Mouse (Mus musculus): ENCODE measurements around the gene Avpr1b. TPM values are rescaled to one million over a fixed set of nuclear protein-coding genes. Genes with fewer than 3 reads are reported as not detected.
"Not testable (repeated sequence)": the region's sequence is repeated elsewhere in the genome, so short reads cannot be mapped to it uniquely, and the experiment has no call there.

Avpr1b gene
- polyA plus RNA-seq, 1 experiment from 2014 or later, result not detected

GRCm38 (mm10) chr1:131624175-131624835 is 25.3 kb downstream of the Avpr1b start:
- 83% methylated on average over 3 of the region's 3 CpGs for WGBS
- Histone ChIP-seq H3K9ac (no peak overlapping the region), H3K4me1 (no peaks in the 10 kb centered on the region), H3K4me3 (no peak overlapping the region), H3K27me3 (replicated peaks) (no peaks in the 10 kb centered on the region), H3K36me3 (no peaks in the 10 kb centered on the region), H3K27ac (no peak overlapping the region), H3K4me2 (replicated peaks) (no peak overlapping the region), H3K9me3 (peaks cover 5% of the 10 kb centered on the region; the same call in 1 of the 2 replicates)
- no peak for ATAC-seq (ENCODE audit: low FRiP score, low read depth)

GRCm38 (mm10) chr1:131626200-131626599 is 27.2 kb downstream of the Avpr1b start:
- H3K27ac ChIP-seq, result no peak overlapping the region
- no peaks in the 10 kb centered on the region for H3K36me3 ChIP-seq
- H3K4me2 ChIP-seq (replicated peaks), result no peak overlapping the region
- no peak overlapping the region for H3K4me3 ChIP-seq
- no peak for ATAC-seq (ENCODE audit: low FRiP score, low read depth)
- no peaks in the 10 kb centered on the region for H3K9me3 ChIP-seq
- WGBS, result 91% methylated on average over 6 of the region's 6 CpGs
- H3K4me1 ChIP-seq, result no peaks in the 10 kb centered on the region
- H3K27me3 ChIP-seq (replicated peaks), result no peaks in the 10 kb centered on the region
- H3K9ac ChIP-seq, result no peak overlapping the region

GRCm38 (mm10) chr1:131632216-131632615 is 33.2 kb downstream of the Avpr1b start:
- H3K36me3 ChIP-seq; H3K4me1 ChIP-seq; H3K27me3 ChIP-seq (replicated peaks); H3K9me3 ChIP-seq; H3K9ac ChIP-seq; H3K4me2 ChIP-seq (replicated peaks); H3K27ac ChIP-seq; ATAC-seq (ENCODE audit: low FRiP score, low read depth); H3K4me3 ChIP-seq: not testable (repeated sequence)
- 72% methylated on average over 6 of the region's 6 CpGs for WGBS

- Histone ChIP-seq H3K4me2 (replicated peaks) (no peak overlapping the region), H3K4me3 (no peak overlapping the region), H3K4me1 (no peaks in the 10 kb centered on the region), H3K27me3 (replicated peaks) (no peaks in the 10 kb centered on the region), H3K9ac (no peak overlapping the region), H3K36me3 (no peaks in the 10 kb centered on the region), H3K9me3 (no peaks in the 10 kb centered on the region), H3K27ac (no peak overlapping the region)
- ATAC-seq (ENCODE audit: low FRiP score, low read depth), result no peak
Measured at GRCm38 (mm10) chr1:131634495-131634894, 35.5 kb downstream of the Avpr1b start.

- 84% methylated on average over 9 of the region's 9 CpGs for WGBS
- Histone ChIP-seq H3K9ac (no peak within 1 kb of the TSS), H3K27ac (no peak within 1 kb of the TSS), H3K4me2 (replicated peaks) (no peak within 1 kb of the TSS), H3K4me1 (no peaks in the 10 kb centered on the region), H3K36me3 (no peaks in the 10 kb centered on the region), H3K27me3 (replicated peaks) (no peaks in the 10 kb centered on the region), H3K4me3 (no peak within 1 kb of the TSS), H3K9me3 (no peaks in the 10 kb centered on the region)
- no peak for ATAC-seq (ENCODE audit: low FRiP score, low read depth)
Measured at GRCm38 (mm10) chr1:131637791-131638540, 38.9 kb downstream of the Avpr1b start, which contains the start of gene Ctse. Gene Ctse, plus strand, starts transcription at chr1:131638306.

GRCm38 (mm10) chr1:131638541-131639421 is 39.7 kb downstream of the Avpr1b start:
- no peak overlapping the region for H3K4me2 ChIP-seq (replicated peaks)
- no peak overlapping the region for H3K4me3 ChIP-seq
- no peak overlapping the region for H3K27ac ChIP-seq
- H3K9me3 ChIP-seq, result no peaks in the 10 kb centered on the region
- no peaks in the 10 kb centered on the region for H3K4me1 ChIP-seq
- H3K27me3 ChIP-seq (replicated peaks), result no peaks in the 10 kb centered on the region
- no peak overlapping the region for H3K9ac ChIP-seq
- H3K36me3 ChIP-seq, result no peaks in the 10 kb centered on the region
- WGBS, result 90% methylated on average over 9 of the region's 9 CpGs
- no peak for ATAC-seq (ENCODE audit: low FRiP score, low read depth)

GRCm38 (mm10) chr1:131640062-131640461 is 41.0 kb downstream of the Avpr1b start:
- no peak for ATAC-seq (ENCODE audit: low FRiP score, low read depth)
- Histone ChIP-seq H3K36me3 (no peaks in the 10 kb centered on the region), H3K9ac (no peak overlapping the region), H3K9me3 (no peaks in the 10 kb centered on the region), H3K4me3 (no peak overlapping the region), H3K4me2 (replicated peaks) (no peak overlapping the region), H3K4me1 (no peaks in the 10 kb centered on the region), H3K27me3 (replicated peaks) (no peaks in the 10 kb centered on the region), H3K27ac (no peak overlapping the region)
- 83% methylated on average over 4 of the region's 4 CpGs for WGBS

- H3K36me3 ChIP-seq, result no peaks in the 10 kb centered on the region
- no peak overlapping the region for H3K9ac ChIP-seq
- H3K4me2 ChIP-seq (replicated peaks), result no peak overlapping the region
- no peak for ATAC-seq (ENCODE audit: low FRiP score, low read depth)
- no peaks in the 10 kb centered on the region for H3K27me3 ChIP-seq (replicated peaks)
- no peaks in the 10 kb centered on the region for H3K4me1 ChIP-seq
- H3K9me3 ChIP-seq, result no peaks in the 10 kb centered on the region
- H3K27ac ChIP-seq, result no peak overlapping the region
- WGBS, result 94% methylated on average over 13 of the region's 13 CpGs
- no peak overlapping the region for H3K4me3 ChIP-seq
Measured at GRCm38 (mm10) chr1:131641565-131641964, 42.5 kb downstream of the Avpr1b start.

- Histone ChIP-seq H3K27me3 (replicated peaks) (no peaks in the 10 kb centered on the region), H3K4me1 (no peaks in the 10 kb centered on the region), H3K4me2 (replicated peaks) (no peak overlapping the region), H3K36me3 (no peaks in the 10 kb centered on the region), H3K9ac (no peak overlapping the region), H3K9me3 (no peaks in the 10 kb centered on the region), H3K27ac (no peak overlapping the region), H3K4me3 (no peak overlapping the region)
- ATAC-seq (ENCODE audit: low FRiP score, low read depth), result no peak
- 92% methylated on average over 2 of the region's 2 CpGs for WGBS
Measured at GRCm38 (mm10) chr1:131642251-131642650, 43.2 kb downstream of the Avpr1b start.

GRCm38 (mm10) chr1:131652670-131653443 is 53.8 kb downstream of the Avpr1b start:
- no peaks in the 10 kb centered on the region for H3K9me3 ChIP-seq
- H3K4me3 ChIP-seq, result no peak overlapping the region
- H3K27ac ChIP-seq, result no peak overlapping the region
- peaks cover 4% of the 10 kb centered on the region; the same call in 1 of the 2 replicates for H3K4me1 ChIP-seq
- WGBS, result 80% methylated on average over 12 of the region's 12 CpGs
- H3K9ac ChIP-seq, result no peak overlapping the region
- H3K27me3 ChIP-seq (replicated peaks), result no peaks in the 10 kb centered on the region
- H3K4me2 ChIP-seq (replicated peaks), result no peak overlapping the region
- no peaks in the 10 kb centered on the region for H3K36me3 ChIP-seq
- no peak for ATAC-seq (ENCODE audit: low FRiP score, low read depth)

GRCm38 (mm10) chr1:131655601-131656000 is 56.6 kb downstream of the Avpr1b start:
- WGBS, result 84% methylated on average over 6 of the region's 6 CpGs
- no peak for ATAC-seq (ENCODE audit: low FRiP score, low read depth)
- Histone ChIP-seq H3K4me1 (peaks cover 4% of the 10 kb centered on the region; the same call in 1 of the 2 replicates), H3K27me3 (replicated peaks) (no peaks in the 10 kb centered on the region), H3K4me3 (no peak overlapping the region), H3K36me3 (no peaks in the 10 kb centered on the region), H3K9me3 (no peaks in the 10 kb centered on the region), H3K4me2 (replicated peaks) (no peak overlapping the region), H3K27ac (no peak overlapping the region), H3K9ac (no peak overlapping the region)
